Mouse (Mus musculus): ENCODE data around the gene Dnmt3a. TPM values are rescaled to one million over a fixed set of nuclear protein-coding genes. Genes with fewer than 3 reads are reported as not detected.

Gene Dnmt3a
- polyA plus RNA-seq, 1 experiment from 2014 or later, result 77.3 TPM

DNA sequence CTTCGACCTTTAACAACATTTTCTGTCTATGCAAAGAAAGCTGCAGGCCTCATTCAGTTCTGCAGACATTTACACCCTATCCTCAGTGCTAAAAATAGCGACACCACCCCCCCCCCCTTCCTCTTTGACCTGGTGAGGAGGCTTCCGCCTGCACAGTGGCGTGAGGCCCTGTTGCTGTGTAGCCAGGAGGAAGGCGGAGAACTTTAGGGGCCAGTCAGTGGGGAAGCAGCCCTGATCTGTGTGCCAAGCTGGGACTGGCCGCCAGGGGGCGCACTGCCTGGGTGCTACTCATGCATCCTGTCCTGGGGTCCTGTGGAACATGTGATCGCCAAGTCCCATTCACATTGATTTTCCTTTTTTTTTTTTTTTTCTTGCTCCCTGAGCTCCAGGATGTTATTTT lies 24.3 kb upstream of the Dnmt3a start:
- 0% methylated on average over 8 of the region's 8 CpGs for WGBS
- H3K9me3 ChIP-seq (ENCODE audit: control insufficient read depth, low read length), result no peaks in the 10 kb centered on the region

DNA sequence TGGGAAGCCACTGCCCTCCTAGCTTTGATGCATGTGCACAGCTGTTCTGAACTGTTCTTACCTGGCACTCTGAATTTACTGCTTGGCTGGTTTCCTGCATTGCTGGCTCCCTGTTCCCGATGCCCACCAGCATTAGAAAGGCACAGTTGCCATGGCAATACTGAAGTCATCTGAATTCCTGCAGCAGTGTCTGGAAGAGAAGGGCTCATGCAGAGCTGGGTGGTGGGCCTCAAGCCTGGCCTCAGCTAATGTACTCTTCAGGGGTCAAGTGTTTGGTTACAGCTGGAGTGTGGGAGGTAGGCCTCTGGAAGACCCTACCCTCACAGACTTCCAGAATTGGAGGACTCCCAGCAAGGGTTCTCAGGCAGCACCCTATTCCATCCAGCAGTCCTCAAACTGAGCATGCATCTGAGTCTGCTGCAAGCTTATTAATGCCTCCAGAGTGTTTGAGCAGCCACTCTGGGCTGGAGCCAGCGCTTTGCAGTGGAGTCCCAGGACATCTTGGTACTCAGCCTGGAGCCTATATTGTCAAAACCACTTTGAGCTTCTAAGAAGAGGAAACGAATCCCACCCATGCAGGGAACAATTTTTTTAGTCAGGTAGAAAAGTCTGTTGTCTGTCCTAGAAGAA lies 22.5 kb upstream of the Dnmt3a start:
- Histone ChIP-seq H3K4me1 (replicated peaks; ENCODE audit: control insufficient read depth, insufficient read depth, low read length) (peaks cover 78% of the 10 kb centered on the region), H3K36me3 (ENCODE audit: control insufficient read depth, insufficient read depth, low read length) (no peaks in the 10 kb centered on the region), H3K9me3 (ENCODE audit: control insufficient read depth, low read length) (no peaks in the 10 kb centered on the region), H3K9ac (ENCODE audit: low read length) (no peak overlapping the region), H3K4me3 (ENCODE audit: low read length) (no peak overlapping the region), H3K27me3 (ENCODE audit: control insufficient read depth, insufficient read depth, low read depth, low read length) (no peaks in the 10 kb centered on the region), H3K4me2 (ENCODE audit: low read depth, low read length) (no peak overlapping the region), H3K27ac (ENCODE audit: low read length) (peak overlapping the region; percentile 28)
- 24% methylated on average over 3 of the region's 3 CpGs for WGBS
- ATAC-seq (ENCODE audit: low read depth), result no peak

More for the DNA sequence above, 24.3 kb upstream of the Dnmt3a start:
- Histone ChIP-seq H3K27me3 (ENCODE audit: control insufficient read depth, insufficient read depth, low read depth, low read length) (no peaks in the 10 kb centered on the region), H3K9ac (ENCODE audit: low read length) (peak overlapping the region; percentile 3; the same call in 1 of the 2 replicates), H3K36me3 (ENCODE audit: control insufficient read depth, insufficient read depth, low read length) (no peaks in the 10 kb centered on the region), H3K4me1 (replicated peaks; ENCODE audit: control insufficient read depth, insufficient read depth, low read length) (peaks cover 65% of the 10 kb centered on the region), H3K4me2 (ENCODE audit: low read depth, low read length) (peak overlapping the region; percentile 30; the same call in 1 of the 2 replicates), H3K4me3 (ENCODE audit: low read length) (no peak overlapping the region), H3K27ac (ENCODE audit: low read length) (peak overlapping the region; percentile 88)
- ATAC-seq (ENCODE audit: low read depth), result peak; percentile 87

DNA sequence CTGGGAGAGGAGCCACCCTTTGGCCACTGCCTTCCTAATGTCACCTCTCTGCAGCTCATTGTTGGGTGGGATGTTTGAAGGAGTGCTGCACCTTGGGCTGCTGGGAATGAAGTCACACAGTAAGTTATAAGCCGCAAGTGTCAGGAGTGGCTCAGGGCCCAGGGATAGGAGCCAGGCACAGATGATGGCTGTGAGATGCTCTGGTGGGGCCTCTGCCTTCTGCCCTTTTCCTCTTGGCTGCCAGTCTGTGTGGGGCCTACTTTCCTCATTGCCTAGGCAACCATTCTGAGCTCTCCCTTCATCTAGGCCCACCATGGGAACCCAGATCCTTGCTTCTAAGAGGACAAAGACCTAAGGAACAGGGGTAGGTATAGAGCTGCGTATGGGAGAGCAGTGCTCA lies 21.5 kb upstream of the Dnmt3a start:
- no peaks in the 10 kb centered on the region for H3K9me3 ChIP-seq (ENCODE audit: control insufficient read depth, low read length)
- H3K36me3 ChIP-seq (ENCODE audit: control insufficient read depth, insufficient read depth, low read length), result no peaks in the 10 kb centered on the region
- no peak overlapping the region for H3K4me2 ChIP-seq (ENCODE audit: low read depth, low read length)
- no peak for ATAC-seq (ENCODE audit: low read depth)
- no peak overlapping the region for H3K4me3 ChIP-seq (ENCODE audit: low read length)
- 64% methylated on average over 2 of the region's 2 CpGs for WGBS
- H3K27ac ChIP-seq (ENCODE audit: low read length), result peak overlapping the region; percentile 3; the same call in 1 of the 2 replicates
- H3K9ac ChIP-seq (ENCODE audit: low read length), result no peak overlapping the region
- no peaks in the 10 kb centered on the region for H3K27me3 ChIP-seq (ENCODE audit: control insufficient read depth, insufficient read depth, low read depth, low read length)
- peaks cover 85% of the 10 kb centered on the region for H3K4me1 ChIP-seq (replicated peaks; ENCODE audit: control insufficient read depth, insufficient read depth, low read length)

DNA sequence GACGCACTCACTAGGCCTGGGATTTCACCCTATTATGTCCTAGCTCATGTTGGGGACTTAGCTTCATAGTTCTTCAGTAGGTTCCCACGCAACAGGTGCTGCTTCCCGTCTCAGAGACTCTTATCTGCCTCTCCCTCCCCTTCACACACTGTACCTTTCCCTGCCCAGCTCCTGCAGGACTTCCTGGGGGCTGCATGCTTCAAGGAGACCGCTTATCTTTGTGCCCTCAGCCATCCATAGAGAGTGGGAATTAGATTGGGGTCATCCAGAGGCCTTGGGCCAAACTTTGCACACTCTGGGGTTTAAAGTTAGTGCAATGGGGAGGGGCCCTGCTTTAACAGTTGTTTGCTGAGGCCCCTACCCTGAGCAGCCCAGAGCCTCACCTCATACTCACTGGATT lies 21.1 kb upstream of the Dnmt3a start:
- Histone ChIP-seq H3K27ac (ENCODE audit: low read length) (peak overlapping the region; percentile 3; the same call in 1 of the 2 replicates), H3K4me2 (ENCODE audit: low read depth, low read length) (no peak overlapping the region), H3K27me3 (ENCODE audit: control insufficient read depth, insufficient read depth, low read depth, low read length) (no peaks in the 10 kb centered on the region), H3K9me3 (ENCODE audit: control insufficient read depth, low read length) (no peaks in the 10 kb centered on the region), H3K36me3 (ENCODE audit: control insufficient read depth, insufficient read depth, low read length) (no peaks in the 10 kb centered on the region), H3K9ac (ENCODE audit: low read length) (no peak overlapping the region), H3K4me1 (replicated peaks; ENCODE audit: control insufficient read depth, insufficient read depth, low read length) (peaks cover 83% of the 10 kb centered on the region), H3K4me3 (ENCODE audit: low read length) (no peak overlapping the region)
- ATAC-seq (ENCODE audit: low read depth), result no peak
- 47% methylated on average over 4 of the region's 4 CpGs for WGBS

DNA sequence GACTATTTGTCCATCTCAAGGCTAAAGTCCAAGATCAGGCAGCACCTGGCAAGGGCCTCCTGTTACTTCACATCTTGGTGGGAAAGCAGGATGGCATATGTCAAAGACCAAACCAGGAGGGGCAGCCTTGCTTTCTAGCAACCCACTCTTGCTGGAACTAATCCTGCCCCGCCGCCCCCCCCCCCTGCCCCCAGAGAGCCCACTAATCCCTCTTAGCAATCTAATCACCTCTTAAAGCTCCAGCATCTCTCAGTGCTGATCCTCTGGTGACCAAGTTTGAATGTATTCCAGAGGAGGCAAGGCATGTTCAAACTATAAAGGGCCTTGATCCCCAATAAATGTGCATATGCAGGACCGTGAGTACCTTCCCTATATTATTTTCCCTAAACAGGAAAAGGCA lies 18.8 kb upstream of the Dnmt3a start:
- H3K36me3 ChIP-seq (ENCODE audit: control insufficient read depth, insufficient read depth, low read length), result no peaks in the 10 kb centered on the region
- H3K27ac ChIP-seq (ENCODE audit: low read length), result peak overlapping the region; percentile 76
- no peaks in the 10 kb centered on the region for H3K9me3 ChIP-seq (ENCODE audit: control insufficient read depth, low read length)
- H3K4me3 ChIP-seq (ENCODE audit: low read length), result no peak overlapping the region
- ATAC-seq (ENCODE audit: low read depth), result no peak
- H3K4me2 ChIP-seq (ENCODE audit: low read depth, low read length), result no peak overlapping the region
- H3K27me3 ChIP-seq (ENCODE audit: control insufficient read depth, insufficient read depth, low read depth, low read length), result no peaks in the 10 kb centered on the region
- H3K4me1 ChIP-seq (replicated peaks; ENCODE audit: control insufficient read depth, insufficient read depth, low read length), result peaks cover 65% of the 10 kb centered on the region
- no peak overlapping the region for H3K9ac ChIP-seq (ENCODE audit: low read length)
- 48% methylated on average over 3 of the region's 3 CpGs for WGBS

DNA sequence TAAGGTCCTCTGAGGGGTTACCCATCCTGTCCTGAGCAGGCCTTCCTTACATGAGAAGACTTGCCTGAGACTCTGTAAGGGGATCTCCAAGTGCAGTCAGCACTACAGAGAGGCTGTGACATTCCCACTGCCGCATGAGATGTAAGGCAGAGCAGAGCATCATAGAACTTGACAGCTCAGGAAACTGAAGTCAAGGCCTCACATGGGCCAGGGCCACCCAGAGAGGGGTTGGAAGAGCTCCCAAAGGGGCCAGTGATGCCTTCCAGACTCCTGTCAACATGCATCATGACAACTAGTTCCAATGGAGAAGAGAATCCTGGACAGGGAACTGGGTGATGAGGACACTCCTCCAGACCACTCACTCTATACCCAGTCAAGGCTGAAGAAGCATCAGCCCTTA lies 18.3 kb upstream of the Dnmt3a start:
- Histone ChIP-seq H3K36me3 (ENCODE audit: control insufficient read depth, insufficient read depth, low read length) (no peaks in the 10 kb centered on the region), H3K4me2 (ENCODE audit: low read depth, low read length) (peak overlapping the region; percentile 27), H3K9ac (ENCODE audit: low read length) (no peak overlapping the region), H3K4me1 (replicated peaks; ENCODE audit: control insufficient read depth, insufficient read depth, low read length) (peaks cover 62% of the 10 kb centered on the region), H3K4me3 (ENCODE audit: low read length) (no peak overlapping the region), H3K27me3 (ENCODE audit: control insufficient read depth, insufficient read depth, low read depth, low read length) (no peaks in the 10 kb centered on the region), H3K27ac (ENCODE audit: low read length) (peak overlapping the region; percentile 89), H3K9me3 (ENCODE audit: control insufficient read depth, low read length) (no peaks in the 10 kb centered on the region)
- peak; percentile 60 for ATAC-seq (ENCODE audit: low read depth)
- 38% methylated on average over 1 of the region's 1 CpGs for WGBS

DNA sequence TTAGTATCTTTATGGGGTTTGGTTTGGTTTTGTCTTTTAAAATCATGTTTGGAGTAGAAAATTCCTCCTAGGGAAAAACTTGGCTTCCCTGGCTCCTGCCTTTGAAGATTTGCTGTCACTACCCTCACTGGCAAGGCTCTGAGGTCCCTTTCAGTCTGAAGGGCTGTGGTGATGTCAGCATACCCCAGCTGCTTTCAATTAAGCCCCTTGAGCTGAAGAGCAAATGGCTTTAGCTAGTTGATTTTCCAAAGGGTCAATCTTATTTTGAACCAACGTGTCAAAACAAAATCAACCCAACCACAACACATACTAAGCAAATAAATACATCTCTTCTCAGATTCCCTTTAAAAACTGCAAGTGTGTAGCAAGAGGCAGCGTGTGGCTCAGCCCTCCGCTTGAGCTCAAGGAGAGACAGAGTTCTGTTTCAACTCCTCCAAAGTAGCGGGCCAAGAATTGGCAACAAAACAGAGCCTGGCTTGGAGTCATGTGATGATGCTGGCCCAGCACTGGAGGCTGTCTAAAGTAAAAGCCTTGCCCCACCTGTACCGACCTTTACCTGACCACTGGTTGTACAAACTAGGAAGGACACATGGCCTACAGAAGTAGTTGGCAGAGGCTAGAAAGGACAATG lies 17.3 kb upstream of the Dnmt3a start:
- Histone ChIP-seq H3K9ac (ENCODE audit: low read length) (no peak overlapping the region), H3K27ac (ENCODE audit: low read length) (peak overlapping the region; percentile 89), H3K9me3 (ENCODE audit: control insufficient read depth, low read length) (no peaks in the 10 kb centered on the region), H3K4me3 (ENCODE audit: low read length) (no peak overlapping the region), H3K27me3 (ENCODE audit: control insufficient read depth, insufficient read depth, low read depth, low read length) (no peaks in the 10 kb centered on the region), H3K4me1 (replicated peaks; ENCODE audit: control insufficient read depth, insufficient read depth, low read length) (peaks cover 53% of the 10 kb centered on the region), H3K36me3 (ENCODE audit: control insufficient read depth, insufficient read depth, low read length) (no peaks in the 10 kb centered on the region), H3K4me2 (ENCODE audit: low read depth, low read length) (no peak overlapping the region)
- 40% methylated on average over 5 of the region's 5 CpGs for WGBS
- ATAC-seq (ENCODE audit: low read depth), result peak; percentile 64

DNA sequence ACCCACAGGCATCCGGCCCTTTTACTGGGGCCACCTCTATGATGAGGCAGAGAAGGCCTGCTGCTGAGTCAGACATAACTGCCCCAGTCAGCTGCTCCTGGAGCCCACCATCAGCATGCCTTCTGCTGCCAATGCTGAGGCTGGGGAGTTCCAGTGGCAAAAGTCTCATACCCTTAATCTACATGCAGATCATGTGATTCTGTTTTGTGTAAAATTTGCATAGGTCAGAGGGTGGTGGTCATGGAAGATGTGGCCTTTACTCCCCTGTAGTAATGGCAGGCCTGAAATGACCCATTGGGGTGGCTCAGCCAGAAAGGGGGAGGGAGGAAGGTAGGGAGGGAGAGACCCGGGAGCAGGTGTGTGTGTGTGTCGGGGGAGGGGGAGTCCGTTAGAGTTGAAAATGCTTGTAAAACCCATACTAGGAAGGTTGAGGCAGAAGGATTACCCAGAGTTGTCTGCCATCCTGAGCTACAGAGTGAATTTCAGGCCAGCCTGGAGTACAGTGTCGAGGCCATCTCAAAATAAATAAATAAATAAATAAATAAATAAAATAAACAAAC lies 16.1 kb upstream of the Dnmt3a start:
- Histone ChIP-seq H3K36me3 (ENCODE audit: control insufficient read depth, insufficient read depth, low read length) (no peaks in the 10 kb centered on the region), H3K4me1 (replicated peaks; ENCODE audit: control insufficient read depth, insufficient read depth, low read length) (peaks cover 42% of the 10 kb centered on the region), H3K9ac (ENCODE audit: low read length) (no peak overlapping the region), H3K4me3 (ENCODE audit: low read length) (no peak overlapping the region), H3K27ac (ENCODE audit: low read length) (no peak overlapping the region; the same call in 1 of the 2 replicates), H3K9me3 (ENCODE audit: control insufficient read depth, low read length) (no peaks in the 10 kb centered on the region), H3K4me2 (ENCODE audit: low read depth, low read length) (no peak overlapping the region), H3K27me3 (ENCODE audit: control insufficient read depth, insufficient read depth, low read depth, low read length) (no peaks in the 10 kb centered on the region)
- WGBS, result 58% methylated on average over 5 of the region's 5 CpGs
- no peak for ATAC-seq (ENCODE audit: low read depth)

DNA sequence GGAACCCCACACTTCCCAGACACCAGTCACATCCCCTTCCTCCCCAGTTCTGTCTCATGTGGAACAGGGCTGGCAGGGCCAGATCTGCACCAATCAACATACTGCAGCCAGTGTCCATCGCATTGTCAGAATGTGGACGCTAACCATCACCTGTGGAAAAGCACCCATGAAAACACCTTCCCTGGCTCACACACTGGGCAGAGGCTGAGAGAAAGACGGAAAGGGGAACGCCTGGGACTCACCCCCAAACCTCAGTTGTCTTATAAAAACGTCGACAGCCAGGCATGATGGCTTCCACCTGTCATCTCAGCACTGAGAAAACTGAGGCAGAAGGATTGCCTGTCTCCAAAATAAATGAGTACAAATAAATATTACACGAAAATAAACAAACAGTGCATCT lies 14.6 kb upstream of the Dnmt3a start:
- H3K36me3 ChIP-seq (ENCODE audit: control insufficient read depth, insufficient read depth, low read length), result no peaks in the 10 kb centered on the region
- no peaks in the 10 kb centered on the region for H3K9me3 ChIP-seq (ENCODE audit: control insufficient read depth, low read length)
- H3K27me3 ChIP-seq (ENCODE audit: control insufficient read depth, insufficient read depth, low read depth, low read length), result no peaks in the 10 kb centered on the region
- no peak overlapping the region for H3K9ac ChIP-seq (ENCODE audit: low read length)
- H3K4me1 ChIP-seq (replicated peaks; ENCODE audit: control insufficient read depth, insufficient read depth, low read length), result peaks cover 31% of the 10 kb centered on the region
- no peak overlapping the region for H3K27ac ChIP-seq (ENCODE audit: low read length)
- peak overlapping the region; percentile 66 for H3K4me2 ChIP-seq (ENCODE audit: low read depth, low read length)
- peak overlapping the region; percentile 40; the same call in 1 of the 2 replicates for H3K4me3 ChIP-seq (ENCODE audit: low read length)
- ATAC-seq (ENCODE audit: low read depth), result no peak
- 35% methylated on average over 7 of the region's 7 CpGs for WGBS

All from lung, embryonic 16.5 days (tissue).